Mouse (Mus musculus): ENCODE measurements at regions not wholly inside any gene's neighbourhood (a gene's known extent, or its start where the extent isn't known, plus 50 kb on each side); places are given as distances from the start of the nearest gene placed in this dataset.

GRCm38 (mm10) chr4:28453111-28453510, 359.8 kb upstream of the Epha7 start:
- H3K4me2 ChIP-seq (replicated peaks; ENCODE audit: low read depth, low read length) = no peak overlapping the region
- H3K4me1 ChIP-seq (ENCODE audit: control insufficient read depth, insufficient read depth, low read length) = no peaks in the 10 kb centered on the region
- H3K9ac ChIP-seq (replicated peaks; ENCODE audit: low read depth, low read length) = no peak overlapping the region
- H3K9me3 ChIP-seq (ENCODE audit: control insufficient read depth, low read depth, low read length) = no peaks in the 10 kb centered on the region
- no peak for ATAC-seq (ENCODE audit: insufficient number of reproducible peaks, insufficient read depth, low FRiP score, low read depth)
- no peak overlapping the region for H3K27ac ChIP-seq (ENCODE audit: low read length)
- WGBS = 57% methylated on average over 1 of the region's 1 CpGs
- no peaks in the 10 kb centered on the region for H3K36me3 ChIP-seq (ENCODE audit: control insufficient read depth, insufficient read depth, low read length)
- no peaks in the 10 kb centered on the region for H3K27me3 ChIP-seq (ENCODE audit: control insufficient read depth, insufficient read depth, low read length)
- no peak overlapping the region for H3K4me3 ChIP-seq (ENCODE audit: low read depth, low read length)

GRCm38 (mm10) chr4:28456312-28456711, 356.6 kb upstream of the Epha7 start:
- no peaks in the 10 kb centered on the region for H3K9me3 ChIP-seq (ENCODE audit: control insufficient read depth, low read depth, low read length)
- H3K36me3 ChIP-seq (ENCODE audit: control insufficient read depth, insufficient read depth, low read length) = no peaks in the 10 kb centered on the region
- no peaks in the 10 kb centered on the region for H3K27me3 ChIP-seq (ENCODE audit: control insufficient read depth, insufficient read depth, low read length)
- no peak overlapping the region for H3K9ac ChIP-seq (replicated peaks; ENCODE audit: low read depth, low read length)
- no peaks in the 10 kb centered on the region for H3K4me1 ChIP-seq (ENCODE audit: control insufficient read depth, insufficient read depth, low read length)
- H3K4me3 ChIP-seq (ENCODE audit: low read depth, low read length) = no peak overlapping the region
- ATAC-seq (ENCODE audit: insufficient number of reproducible peaks, insufficient read depth, low FRiP score, low read depth) = no peak
- no peak overlapping the region for H3K4me2 ChIP-seq (replicated peaks; ENCODE audit: low read depth, low read length)
- no peak overlapping the region for H3K27ac ChIP-seq (ENCODE audit: low read length)
- WGBS = 50% methylated on average over 2 of the region's 2 CpGs
